Mouse (Mus musculus) neural tube, embryonic 13.5 days (tissue): ENCODE results near the gene Shisa6. TPM values are rescaled to one million over a fixed set of nuclear protein-coding genes. Genes with fewer than 3 reads are reported as not detected.
A peak's percentile ranks its signal among the peaks of the same experiment; 100 is the strongest.

Experiments used
- ATAC-seq: fragments of 200-750 bp; cut with Nextera tagmentation; 2 replicates; pipeline ENCODE4 v1.8.0; 2017; ENCODE audit warnings: low read depth, mild to moderate bottlenecking, moderate TSS enrichment, moderate library complexity
- H3K27ac ChIP-seq: fragments of 300-500 bp; sonication (generic); replicated peaks from 2 replicates; pipeline ENCODE4 v1.5.1; 2015; ENCODE audit warnings: moderate library complexity, mild to moderate bottlenecking, inconsistent platforms
- H3K27me3 ChIP-seq: fragments of 300-500 bp; sonication (generic); 2 replicates; pipeline ENCODE4 v1.6.1; 2015; ENCODE audit warnings: mild to moderate bottlenecking, inconsistent platforms
- H3K36me3 ChIP-seq: fragments of 300-500 bp; sonication (generic); 2 replicates; pipeline ENCODE4 v1.6.1; 2015; ENCODE audit warnings: mild to moderate bottlenecking, inconsistent platforms
- H3K4me1 ChIP-seq: fragments of 300-500 bp; sonication (generic); replicated peaks from 2 replicates; pipeline ENCODE4 v1.6.1; 2015; ENCODE audit warnings: inconsistent platforms
- H3K4me2 ChIP-seq: fragments of 300-500 bp; sonication (generic); 2 replicates; pipeline ENCODE4 v1.6.1; 2015; ENCODE audit warnings: inconsistent platforms, mild to moderate bottlenecking, moderate library complexity
- H3K4me3 ChIP-seq: fragments of 300-500 bp; sonication (generic); 2 replicates; pipeline ENCODE4 v1.5.1; 2015; ENCODE audit warnings: mild to moderate bottlenecking, inconsistent platforms
- H3K9ac ChIP-seq: fragments of 300-500 bp; sonication (generic); 2 replicates; pipeline ENCODE4 v1.6.1; 2015; ENCODE audit warnings: moderate library complexity, mild to moderate bottlenecking, inconsistent platforms
- H3K9me3 ChIP-seq: fragments of 300-500 bp; sonication (generic); 2 replicates; pipeline ENCODE4 v1.6.1; 2016; ENCODE audit warnings: inconsistent platforms
- WGBS: fragments of 180-500 bp; shearing (Covaris S2); methylation state at CpG from one replicate; pipeline ENCODE4 v1.1.7; 2015; 5-methylcytosine and 5-hydroxymethylcytosine counted together
- polyA plus RNA-seq: library from polyadenylated mRNA; unstranded; fragments of >200 nt; fragmentation: Nextera tagmentation; extraction: Ambion mirVana; gene quantifications from 2 replicates; pipeline ENCODE4 v1.2.1, GENCODE M21; 2015

Shisa6 gene
- polyA plus RNA-seq, 1 experiment from 2014 or later, result 3.7 TPM

DNA sequence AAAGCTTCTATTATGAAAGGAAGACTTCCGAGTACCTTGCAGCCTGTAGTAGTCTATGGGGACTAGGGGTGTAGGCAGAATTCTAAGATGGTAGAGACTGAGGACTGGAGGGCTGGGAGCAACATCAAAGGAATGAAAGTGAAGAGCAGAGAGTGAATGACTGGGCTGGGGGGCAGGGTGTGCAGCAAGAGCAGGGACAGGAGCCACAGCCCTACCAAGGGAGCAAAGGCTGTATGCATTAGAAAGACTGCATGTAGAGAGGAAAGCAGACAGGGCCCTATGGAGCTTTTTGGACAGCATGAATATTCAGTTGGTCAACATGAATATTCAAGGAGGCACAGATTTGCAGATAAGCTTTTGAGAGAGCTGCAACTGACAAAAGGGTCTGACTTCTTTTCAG, 221.4 kb downstream of the Shisa6 start:
- 64% methylated on average over 1 of the region's 1 CpGs for WGBS
- ATAC-seq, result no peak

DNA sequence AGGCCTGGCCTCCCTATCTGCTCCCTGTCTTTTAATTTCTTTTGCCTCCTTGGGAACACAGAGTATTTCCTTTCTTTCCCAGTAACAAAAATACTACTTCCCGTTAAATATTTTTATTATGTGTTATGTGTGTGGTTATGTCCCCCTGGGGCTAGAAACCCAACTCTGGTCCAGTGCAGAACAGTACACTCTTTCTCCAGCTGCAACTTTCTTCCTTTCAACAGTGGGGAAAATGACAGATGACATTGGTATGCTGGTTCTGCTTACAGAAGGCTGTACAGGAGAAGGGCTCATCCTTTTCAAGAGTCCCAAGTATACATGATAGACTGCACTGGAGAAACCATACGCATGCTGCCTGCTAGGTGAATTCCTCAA, 251.1 kb downstream of the Shisa6 start:
- no peaks in the 10 kb centered on the region for H3K36me3 ChIP-seq
- WGBS, result 69% methylated on average over 2 of the region's 2 CpGs
- H3K4me2 ChIP-seq, result no peak overlapping the region
- H3K9me3 ChIP-seq, result no peaks in the 10 kb centered on the region
- H3K4me3 ChIP-seq, result no peak overlapping the region
- ATAC-seq, result no peak
- H3K27me3 ChIP-seq, result no peaks in the 10 kb centered on the region
- H3K27ac ChIP-seq, result peak overlapping the region; percentile 35; the same call in 1 of the 2 replicates
- peaks cover 22% of the 10 kb centered on the region for H3K4me1 ChIP-seq
- H3K9ac ChIP-seq, result no peak overlapping the region

More for the DNA sequence above, 221.4 kb downstream of the Shisa6 start:
- H3K9me3 ChIP-seq, result no peaks in the 10 kb centered on the region
- H3K9ac ChIP-seq, result no peak overlapping the region
- H3K36me3 ChIP-seq, result no peaks in the 10 kb centered on the region
- no peak overlapping the region for H3K4me2 ChIP-seq
- peaks cover 8% of the 10 kb centered on the region; the same call in 1 of the 2 replicates for H3K4me1 ChIP-seq
- no peaks in the 10 kb centered on the region for H3K27me3 ChIP-seq
- no peak overlapping the region for H3K27ac ChIP-seq
- H3K4me3 ChIP-seq, result no peak overlapping the region

DNA sequence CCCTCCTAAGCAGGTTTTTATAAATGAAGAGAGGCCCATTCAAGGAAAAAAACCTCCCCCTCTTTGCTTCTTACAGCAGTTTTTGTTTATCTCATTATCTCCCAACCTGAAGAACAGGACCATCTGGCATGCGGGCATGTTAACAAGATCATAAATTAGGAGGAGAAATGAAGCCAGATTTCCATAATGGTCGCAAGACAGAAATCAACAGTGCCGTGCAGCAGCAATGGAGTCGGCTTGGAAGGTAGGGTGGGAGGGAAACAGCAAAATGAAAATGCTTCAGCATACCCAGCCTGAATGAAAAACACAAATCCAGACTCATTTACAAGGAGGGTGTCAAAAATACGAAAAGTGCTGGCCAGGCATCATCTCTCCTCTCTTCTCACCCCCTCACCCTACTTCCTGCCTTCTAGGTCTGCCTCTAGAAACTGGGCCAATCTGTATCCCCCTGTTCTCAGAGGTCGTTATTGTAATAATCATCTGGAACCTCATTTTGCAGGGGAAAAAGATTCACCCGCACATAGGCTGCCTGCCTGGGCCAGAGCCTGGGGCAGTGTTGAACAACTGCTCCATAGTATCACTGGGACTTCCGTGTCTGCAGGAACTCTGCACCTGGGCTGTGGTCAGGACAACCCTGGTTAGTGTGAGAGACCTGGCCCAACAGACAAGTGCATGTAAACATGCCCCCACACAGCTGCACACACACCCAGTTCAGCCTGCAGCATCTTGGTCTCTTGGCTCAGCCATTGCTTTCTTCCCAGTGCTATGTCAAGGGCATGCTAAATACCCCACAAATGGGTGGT, 251.7 kb downstream of the Shisa6 start:
- WGBS, result 37% methylated on average over 8 of the region's 8 CpGs
- no peak for ATAC-seq
- Histone ChIP-seq H3K9me3 (no peaks in the 10 kb centered on the region), H3K27me3 (no peaks in the 10 kb centered on the region), H3K27ac (peak overlapping the region; percentile 35; the same call in 1 of the 2 replicates), H3K4me3 (no peak overlapping the region), H3K36me3 (no peaks in the 10 kb centered on the region), H3K9ac (no peak overlapping the region), H3K4me2 (no peak overlapping the region), H3K4me1 (peaks cover 22% of the 10 kb centered on the region)

DNA sequence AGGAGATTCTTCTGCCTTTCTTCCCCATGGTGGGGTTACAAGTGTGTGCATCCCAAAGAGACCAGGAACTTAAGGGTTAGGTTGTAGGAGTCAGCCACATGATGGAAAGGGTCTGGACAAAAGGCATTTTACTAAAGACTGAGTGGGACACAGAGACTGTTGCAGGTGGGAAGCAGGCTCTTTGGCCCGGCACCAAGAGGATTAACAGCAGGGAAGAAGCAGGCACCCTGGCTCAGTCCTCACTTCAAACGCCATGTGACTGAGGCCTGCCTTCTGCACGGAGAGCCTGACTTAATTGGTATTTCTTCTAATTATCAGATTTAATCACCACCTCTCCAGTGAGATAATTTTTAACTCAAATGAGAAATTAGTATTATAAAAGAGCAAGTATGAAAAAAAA, 258.7 kb downstream of the Shisa6 start:
- Histone ChIP-seq H3K9me3 (no peaks in the 10 kb centered on the region), H3K4me2 (no peak overlapping the region), H3K9ac (no peak overlapping the region), H3K27ac (no peak overlapping the region), H3K27me3 (no peaks in the 10 kb centered on the region), H3K4me1 (no peaks in the 10 kb centered on the region), H3K36me3 (no peaks in the 10 kb centered on the region), H3K4me3 (no peak overlapping the region)
- 50% methylated on average over 3 of the region's 3 CpGs for WGBS
- no peak for ATAC-seq

DNA sequence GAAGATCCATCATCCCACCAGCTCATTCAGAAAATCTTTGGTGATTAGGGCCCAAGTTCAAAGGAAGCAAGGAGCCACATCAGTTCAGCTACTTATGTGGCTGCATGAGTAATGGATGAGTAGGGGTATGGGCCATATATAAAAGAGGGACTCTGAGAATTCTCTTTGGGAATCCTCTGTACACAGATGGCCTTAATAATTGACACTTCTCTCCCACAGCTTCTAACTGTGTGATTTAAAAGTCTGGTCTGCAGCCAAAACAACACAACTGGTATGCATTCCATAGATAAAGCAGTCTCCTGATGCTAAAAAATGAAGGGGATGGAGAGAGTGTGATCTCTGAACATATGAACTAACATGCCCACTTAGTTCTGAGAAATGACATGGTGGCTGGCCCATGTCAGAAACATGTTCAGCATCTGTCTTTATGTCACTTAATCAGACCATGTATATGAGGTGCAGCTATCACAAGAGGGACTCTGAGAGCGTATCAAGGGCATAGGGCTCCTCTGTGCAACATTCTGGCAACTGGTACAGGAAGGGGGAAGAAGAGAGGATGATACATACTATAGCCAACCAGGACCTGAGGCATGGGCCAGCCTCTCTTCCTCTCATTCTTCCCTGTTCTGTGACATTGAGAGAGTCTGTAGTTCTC, 260.3 kb downstream of the Shisa6 start:
- Histone ChIP-seq H3K36me3 (no peaks in the 10 kb centered on the region), H3K4me1 (no peaks in the 10 kb centered on the region), H3K27me3 (no peaks in the 10 kb centered on the region), H3K27ac (no peak overlapping the region), H3K4me3 (no peak overlapping the region), H3K9ac (no peak overlapping the region), H3K9me3 (no peaks in the 10 kb centered on the region), H3K4me2 (no peak overlapping the region)
- no peak for ATAC-seq
- 70% methylated on average over 1 of the region's 1 CpGs for WGBS

DNA sequence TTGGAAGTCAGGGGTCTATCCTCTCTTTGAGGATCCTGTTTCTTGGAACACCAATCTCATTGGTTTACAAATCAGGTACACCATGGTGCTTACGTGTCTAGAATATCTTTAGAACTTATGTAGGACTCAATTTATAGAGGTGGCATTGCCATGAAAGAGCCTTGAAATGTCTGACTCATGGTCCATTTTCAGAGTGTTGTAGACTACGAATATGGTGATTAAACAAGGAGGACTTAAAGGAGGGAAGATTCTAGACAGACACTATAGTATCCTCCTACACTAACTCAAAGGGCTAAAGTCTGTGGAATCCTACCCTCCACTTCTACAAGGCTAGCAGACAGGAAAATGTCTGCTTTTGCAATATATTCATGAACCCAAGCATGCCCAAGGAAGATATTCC, 265.6 kb downstream of the Shisa6 start:
- Histone ChIP-seq H3K4me1 (no peaks in the 10 kb centered on the region), H3K9ac (no peak overlapping the region), H3K27ac (no peak overlapping the region), H3K4me3 (no peak overlapping the region), H3K4me2 (no peak overlapping the region), H3K27me3 (no peaks in the 10 kb centered on the region), H3K9me3 (no peaks in the 10 kb centered on the region), H3K36me3 (no peaks in the 10 kb centered on the region)
- ATAC-seq, result no peak
- 84% methylated on average over 2 of the region's 2 CpGs for WGBS

DNA sequence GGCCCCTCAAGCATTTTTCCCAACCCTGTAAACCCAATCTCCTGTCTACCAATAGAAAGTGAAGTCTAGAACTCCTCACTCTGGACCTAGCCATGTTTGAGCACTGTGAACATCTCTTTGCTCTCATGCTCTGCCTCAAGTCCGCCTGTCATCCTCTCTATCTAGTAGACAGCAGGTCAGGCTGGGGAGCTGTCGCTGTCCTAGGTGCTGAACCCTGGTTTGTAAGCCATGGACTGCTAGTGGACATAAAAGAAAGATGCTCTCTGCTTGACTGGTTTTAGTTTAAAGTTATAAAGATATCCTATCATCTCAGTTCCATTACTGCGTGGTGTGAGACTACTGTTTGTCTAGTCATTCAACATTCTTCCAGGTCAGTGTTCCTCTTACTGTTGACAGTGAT, 266.9 kb downstream of the Shisa6 start:
- H3K4me2 ChIP-seq, result no peak overlapping the region

DNA sequence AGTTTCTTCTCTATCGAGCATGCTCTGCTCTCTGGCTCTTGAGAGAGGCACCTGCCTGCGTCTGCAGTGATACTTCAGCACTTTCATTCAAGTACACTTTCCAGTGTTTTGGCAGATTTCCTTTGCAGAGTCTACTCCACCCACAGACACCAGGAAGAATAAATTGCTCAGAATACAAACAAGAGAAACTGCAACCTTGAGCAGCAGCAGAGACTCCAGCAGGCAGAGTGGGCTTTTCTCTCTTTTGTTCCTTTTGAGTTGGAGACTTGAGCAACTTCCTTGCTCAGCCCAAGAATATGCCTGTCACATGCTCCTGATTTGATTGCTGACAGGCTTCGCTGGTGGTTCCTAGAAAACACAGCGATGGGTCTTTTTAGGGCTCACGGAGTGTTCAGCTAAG, 278.6 kb downstream of the Shisa6 start:
- Histone ChIP-seq H3K4me3 (no peak overlapping the region), H3K9ac (no peak overlapping the region), H3K4me1 (no peaks in the 10 kb centered on the region), H3K4me2 (no peak overlapping the region), H3K27me3 (no peaks in the 10 kb centered on the region), H3K27ac (no peak overlapping the region), H3K36me3 (no peaks in the 10 kb centered on the region), H3K9me3 (no peaks in the 10 kb centered on the region)
- no peak for ATAC-seq
- 89% methylated on average over 5 of the region's 5 CpGs for WGBS

More for the DNA sequence above, 266.9 kb downstream of the Shisa6 start:
- Histone ChIP-seq H3K4me1 (no peaks in the 10 kb centered on the region), H3K36me3 (no peaks in the 10 kb centered on the region), H3K4me3 (no peak overlapping the region), H3K9ac (no peak overlapping the region), H3K27ac (no peak overlapping the region), H3K27me3 (no peaks in the 10 kb centered on the region), H3K9me3 (no peaks in the 10 kb centered on the region)
- 20% methylated on average over 3 of the region's 3 CpGs for WGBS
- ATAC-seq, result no peak

DNA sequence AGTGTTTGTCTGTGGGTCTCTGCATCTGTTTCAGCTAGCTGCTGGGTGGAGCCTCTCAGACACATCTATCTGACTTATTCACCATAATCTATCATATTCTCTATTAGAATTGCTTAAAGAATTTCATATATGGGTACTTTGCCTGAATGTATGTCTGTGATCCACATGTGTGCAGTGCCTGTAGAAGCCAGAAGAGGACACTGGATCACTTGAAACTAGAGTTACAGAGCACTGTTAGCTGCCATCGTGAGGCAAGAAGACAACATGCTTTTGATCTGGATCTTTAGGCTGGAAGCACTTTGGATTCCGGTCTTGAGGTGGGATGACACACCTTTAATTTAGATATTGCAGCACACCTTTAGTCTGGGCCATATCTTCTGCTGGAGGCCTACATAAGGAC, 289.2 kb downstream of the Shisa6 start:
- WGBS, result 74% methylated on average over 2 of the region's 2 CpGs
- 0 out of 2 replicates have a peak, but pooled peaks cover 6% of the 10 kb centered on the region for H3K4me1 ChIP-seq
- H3K27me3 ChIP-seq, result no peaks in the 10 kb centered on the region
- H3K4me3 ChIP-seq, result no peak overlapping the region
- no peaks in the 10 kb centered on the region for H3K9me3 ChIP-seq
- ATAC-seq, result no peak
- no peaks in the 10 kb centered on the region for H3K36me3 ChIP-seq
- no peak overlapping the region for H3K27ac ChIP-seq
- no peak overlapping the region for H3K4me2 ChIP-seq
- no peak overlapping the region for H3K9ac ChIP-seq

DNA sequence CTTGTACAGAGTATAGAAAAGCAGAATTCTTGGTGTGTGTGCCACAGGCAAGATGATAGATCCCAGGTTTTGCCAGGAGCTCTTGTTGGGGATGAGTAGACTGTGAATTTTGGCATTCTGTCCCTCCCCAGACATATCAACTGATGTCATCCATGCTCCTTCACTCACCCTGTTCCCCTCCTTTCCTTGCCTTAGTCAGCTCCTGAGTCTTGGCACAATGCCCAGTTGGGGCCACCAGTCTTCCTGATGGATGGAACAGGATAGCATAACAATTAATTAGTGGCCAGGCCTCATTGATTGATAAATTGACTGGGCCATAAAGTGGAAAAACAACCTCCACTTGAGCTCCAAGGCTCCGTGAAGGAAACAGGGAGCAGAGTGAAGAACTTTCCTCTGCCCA, 292.9 kb downstream of the Shisa6 start:
- H3K4me3 ChIP-seq, result no peak overlapping the region
- H3K9ac ChIP-seq, result no peak overlapping the region
- no peak; the same call in 1 of the 2 replicates for ATAC-seq
- H3K36me3 ChIP-seq, result no peaks in the 10 kb centered on the region
- H3K9me3 ChIP-seq, result no peaks in the 10 kb centered on the region
- H3K4me1 ChIP-seq, result 0 out of 2 replicates have a peak, but pooled peaks cover 6% of the 10 kb centered on the region
- no peak overlapping the region for H3K27ac ChIP-seq
- no peaks in the 10 kb centered on the region for H3K27me3 ChIP-seq
- 11% methylated on average over 1 of the region's 1 CpGs for WGBS
- H3K4me2 ChIP-seq, result no peak overlapping the region

DNA sequence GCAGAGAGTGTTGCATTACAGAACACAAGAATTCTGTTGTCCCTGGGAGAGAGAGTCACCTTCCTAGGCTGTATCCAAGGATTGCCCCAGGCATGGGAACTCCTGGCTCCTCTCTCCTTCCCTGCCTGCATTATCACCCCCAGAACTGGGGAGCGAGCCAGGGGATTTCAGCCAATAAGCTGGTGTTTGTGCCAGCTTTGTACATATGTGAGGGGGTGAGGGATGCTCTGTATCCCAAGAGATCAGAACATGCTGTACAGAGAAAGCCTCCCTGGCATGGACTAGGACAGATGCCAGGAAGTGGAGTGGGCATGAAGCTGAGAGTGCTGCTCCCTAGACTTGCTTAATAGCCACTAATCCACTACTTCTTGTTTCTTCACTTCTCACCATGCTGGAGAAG, 303.6 kb downstream of the Shisa6 start:
- H3K27me3 ChIP-seq, result no peaks in the 10 kb centered on the region
- no peak overlapping the region for H3K27ac ChIP-seq
- no peaks in the 10 kb centered on the region for H3K4me1 ChIP-seq
- no peak for ATAC-seq
- no peak overlapping the region for H3K4me3 ChIP-seq
- H3K9ac ChIP-seq, result no peak overlapping the region
- no peaks in the 10 kb centered on the region for H3K36me3 ChIP-seq
- H3K9me3 ChIP-seq, result no peaks in the 10 kb centered on the region
- WGBS, result 79% methylated on average over 1 of the region's 1 CpGs
- no peak overlapping the region for H3K4me2 ChIP-seq

DNA sequence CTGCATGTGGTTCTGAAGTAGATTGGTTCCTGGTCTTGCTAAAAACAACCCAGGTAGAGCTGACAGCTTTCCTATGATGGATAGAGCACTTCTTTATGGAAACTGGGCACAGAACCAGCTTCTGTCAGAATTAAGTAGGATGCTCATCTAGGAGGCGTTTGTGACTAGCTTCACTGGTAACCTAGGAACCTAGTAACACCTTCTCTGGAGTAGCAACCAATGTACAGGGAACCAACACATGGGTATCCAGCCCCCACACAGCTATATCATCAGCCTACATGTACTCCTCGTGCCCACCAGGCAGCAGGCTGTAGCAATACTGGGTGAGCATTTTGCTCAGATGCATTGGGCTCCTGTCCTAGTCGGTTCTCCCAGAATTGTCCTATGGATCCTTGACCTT, 307.3 kb downstream of the Shisa6 start:
- WGBS, result 74% methylated on average over 3 of the region's 3 CpGs
- no peak overlapping the region for H3K4me3 ChIP-seq
- H3K27me3 ChIP-seq, result no peaks in the 10 kb centered on the region
- no peaks in the 10 kb centered on the region for H3K9me3 ChIP-seq
- H3K4me1 ChIP-seq, result no peaks in the 10 kb centered on the region
- no peaks in the 10 kb centered on the region for H3K36me3 ChIP-seq
- ATAC-seq, result no peak
- no peak overlapping the region for H3K4me2 ChIP-seq
- H3K27ac ChIP-seq, result no peak overlapping the region
- no peak overlapping the region for H3K9ac ChIP-seq
